Mouse (Mus musculus) embryonic facial prominence, embryonic 13.5 days (tissue): ENCODE results near the gene Man1b1. TPM values are rescaled to one million over a fixed set of nuclear protein-coding genes. Genes with fewer than 3 reads are reported as not detected.

ENCODE experiments used
- ATAC-seq: fragments of 200-750 bp; cut with Nextera tagmentation; 2 replicates; pipeline ENCODE4 v1.8.0; 2017; ENCODE audit warnings: low read depth; ENCODE audit not compliant: insufficient number of reproducible peaks, insufficient read depth, low FRiP score, low TSS enrichment
- H3K27ac ChIP-seq: fragments of 300-500 bp; sonication (generic); 2 replicates; pipeline ENCODE4 v1.5.1; 2015; ENCODE audit warnings: moderate library complexity, mild to moderate bottlenecking, inconsistent platforms
- H3K27me3 ChIP-seq: fragments of 300-500 bp; sonication (generic); 2 replicates; pipeline ENCODE4 v1.6.1; 2015; ENCODE audit warnings: mild to moderate bottlenecking, inconsistent platforms
- H3K36me3 ChIP-seq: fragments of 300-500 bp; sonication (generic); 2 replicates; pipeline ENCODE4 v1.6.1; 2015; ENCODE audit warnings: mild to moderate bottlenecking, inconsistent platforms
- H3K4me1 ChIP-seq: fragments of 300-500 bp; sonication (generic); 2 replicates; pipeline ENCODE4 v1.6.1; 2015; ENCODE audit warnings: inconsistent platforms
- H3K4me2 ChIP-seq: fragments of 300-500 bp; sonication (generic); 2 replicates; pipeline ENCODE4 v1.6.1; 2015; ENCODE audit warnings: moderate library complexity, mild to moderate bottlenecking, inconsistent platforms
- H3K4me3 ChIP-seq: fragments of 300-500 bp; sonication (generic); 2 replicates; pipeline ENCODE4 v1.5.1; 2015; ENCODE audit warnings: mild to moderate bottlenecking, inconsistent platforms
- H3K9ac ChIP-seq: fragments of 300-500 bp; sonication (generic); 2 replicates; pipeline ENCODE4 v1.6.1; 2015; ENCODE audit warnings: mild to moderate bottlenecking, inconsistent platforms
- H3K9me3 ChIP-seq: fragments of 300-500 bp; sonication (generic); 2 replicates; pipeline ENCODE4 v1.6.1; 2016; ENCODE audit warnings: inconsistent platforms
- WGBS: fragments of 180-500 bp; shearing (Covaris S2); methylation state at CpG from one replicate; pipeline ENCODE4 v1.1.7; 2015; ENCODE audit warnings: mixed read lengths; 5-methylcytosine and 5-hydroxymethylcytosine counted together
- polyA plus RNA-seq: library from polyadenylated mRNA; unstranded; fragments of >200 nt; fragmentation: Nextera tagmentation; extraction: Ambion mirVana; gene quantifications from 2 replicates; pipeline ENCODE4 v1.2.1, GENCODE M21; 2015

Man1b1 gene
- polyA plus RNA-seq, 1 experiment from 2014 or later: 61.1 TPM

DNA sequence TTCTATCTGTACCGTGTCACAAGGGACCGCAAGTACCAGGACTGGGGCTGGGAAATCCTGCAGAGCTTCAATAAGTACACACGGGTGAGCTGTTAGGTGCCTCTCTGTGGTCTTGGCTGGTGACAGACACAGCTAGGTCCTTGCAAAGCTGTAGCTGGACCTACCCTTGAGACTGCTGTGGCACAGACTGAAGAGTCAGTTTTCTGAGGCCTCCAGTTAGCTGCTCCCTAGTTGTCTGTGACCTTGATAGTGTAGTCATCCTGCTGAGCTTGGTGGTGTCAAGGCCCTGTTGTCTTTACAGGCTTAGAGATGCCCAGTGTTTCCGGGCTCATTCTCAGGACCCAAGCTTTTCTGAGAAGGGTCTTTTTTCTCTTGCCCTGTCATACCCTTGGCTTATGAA is 17.4 kb downstream of the Man1b1 start:
- WGBS: 96% methylated on average over 4 of the region's 4 CpGs
- Histone ChIP-seq H3K27me3 (no peaks in the 10 kb centered on the region), H3K4me1 (no peaks in the 10 kb centered on the region), H3K9ac (no peak overlapping the region), H3K27ac (no peak overlapping the region), H3K36me3 (peaks cover 90% of the 10 kb centered on the region), H3K4me2 (no peak overlapping the region), H3K9me3 (no peaks in the 10 kb centered on the region), H3K4me3 (no peak overlapping the region)
- no peak for ATAC-seq

DNA sequence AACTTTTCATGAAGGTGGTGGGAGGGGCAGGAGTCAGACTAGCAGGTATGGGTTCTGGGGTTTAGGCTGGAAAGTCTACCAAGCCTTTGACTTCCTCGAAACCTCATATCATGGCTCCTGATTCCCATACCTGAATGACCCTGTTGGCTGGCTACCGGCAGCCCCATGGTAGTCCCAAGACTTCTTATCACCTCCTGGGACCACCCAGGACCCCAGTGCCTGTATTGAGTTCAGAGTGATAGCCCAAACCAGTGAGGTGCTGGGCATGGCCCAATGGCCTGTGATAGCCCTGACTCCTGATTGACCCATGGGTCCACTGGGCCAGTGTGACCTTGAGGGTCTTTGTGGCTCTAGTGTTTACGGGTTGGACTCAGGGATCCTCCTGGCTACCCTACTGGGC is 18.6 kb downstream of the Man1b1 start:
- peaks cover 82% of the 10 kb centered on the region for H3K36me3 ChIP-seq
- no peak overlapping the region for H3K4me2 ChIP-seq
- H3K9me3 ChIP-seq: no peaks in the 10 kb centered on the region
- no peaks in the 10 kb centered on the region for H3K27me3 ChIP-seq
- ATAC-seq: no peak
- 93% methylated on average over 3 of the region's 3 CpGs for WGBS
- H3K27ac ChIP-seq: no peak overlapping the region
- no peak overlapping the region for H3K4me3 ChIP-seq
- peaks cover 11% of the 10 kb centered on the region for H3K4me1 ChIP-seq
- no peak overlapping the region for H3K9ac ChIP-seq

DNA sequence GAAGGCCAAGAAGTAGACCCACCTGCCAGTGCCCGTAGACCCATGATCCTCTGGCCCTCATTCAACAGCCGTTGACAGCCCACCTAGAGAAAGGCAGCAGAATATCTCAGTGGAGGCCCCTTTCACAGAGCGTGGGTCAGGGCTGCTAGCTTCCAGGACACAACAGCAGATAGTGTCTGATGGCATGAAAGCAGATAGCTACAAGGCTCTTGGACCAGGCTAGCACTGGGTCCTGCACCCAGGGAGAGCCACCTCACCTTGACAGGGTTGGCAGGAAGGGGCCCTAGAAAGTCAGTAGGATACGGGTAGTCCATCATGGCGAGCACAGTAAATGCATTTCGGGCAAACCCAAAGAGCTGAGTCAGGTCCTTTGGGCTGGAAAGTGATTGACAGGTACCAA is 22.1 kb downstream of the Man1b1 start:
- no peak overlapping the region for H3K4me2 ChIP-seq
- H3K27ac ChIP-seq: no peak overlapping the region
- H3K4me1 ChIP-seq: peaks cover 26% of the 10 kb centered on the region
- no peaks in the 10 kb centered on the region for H3K27me3 ChIP-seq
- H3K9me3 ChIP-seq: no peaks in the 10 kb centered on the region
- no peak overlapping the region for H3K9ac ChIP-seq
- WGBS: 88% methylated on average over 6 of the region's 6 CpGs
- ATAC-seq: no peak
- H3K36me3 ChIP-seq: peaks cover 50% of the 10 kb centered on the region
- no peak overlapping the region for H3K4me3 ChIP-seq

DNA sequence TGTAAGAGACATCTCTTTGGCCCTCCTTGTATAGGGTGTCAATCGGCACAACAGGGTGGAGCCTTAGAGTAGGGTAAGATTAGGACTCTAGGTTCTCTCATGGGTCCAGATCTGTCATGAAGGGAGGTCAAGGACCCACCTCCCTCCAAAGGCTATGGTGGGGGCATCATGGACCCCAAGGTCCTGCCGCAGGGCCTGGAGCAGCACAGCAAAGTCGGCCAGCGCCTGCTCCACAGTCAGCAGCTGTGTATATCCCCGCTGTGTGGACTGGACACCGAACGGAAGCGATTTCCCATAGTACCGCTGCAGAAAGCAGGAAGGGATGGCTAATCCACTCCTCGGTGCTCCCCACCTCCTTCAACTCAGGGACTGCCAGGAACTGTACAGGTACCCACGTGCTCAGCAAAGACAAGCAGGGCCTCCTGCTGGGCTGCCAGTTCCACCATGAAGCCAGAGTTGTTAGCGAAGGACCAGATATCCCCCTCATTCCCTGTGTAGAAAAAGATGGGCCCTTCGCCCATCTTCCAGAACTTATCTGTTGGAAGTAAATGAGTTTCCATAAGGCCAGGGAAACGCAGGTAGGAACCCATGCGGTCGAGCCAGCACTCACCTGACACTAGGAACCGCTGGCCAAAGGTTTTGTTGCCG is 23.4 kb downstream of the Man1b1 start:
- Histone ChIP-seq H3K4me2 (peak overlapping the region; percentile 91), H3K9me3 (no peaks in the 10 kb centered on the region), H3K4me1 (peaks cover 26% of the 10 kb centered on the region), H3K4me3 (peak overlapping the region; percentile 62), H3K36me3 (peaks cover 37% of the 10 kb centered on the region), H3K27ac (no peak overlapping the region), H3K27me3 (no peaks in the 10 kb centered on the region), H3K9ac (peak overlapping the region; percentile 76)
- WGBS: 36% methylated on average over 18 of the region's 18 CpGs
- peak; percentile 23; the same call in 1 of the 2 replicates for ATAC-seq

DNA sequence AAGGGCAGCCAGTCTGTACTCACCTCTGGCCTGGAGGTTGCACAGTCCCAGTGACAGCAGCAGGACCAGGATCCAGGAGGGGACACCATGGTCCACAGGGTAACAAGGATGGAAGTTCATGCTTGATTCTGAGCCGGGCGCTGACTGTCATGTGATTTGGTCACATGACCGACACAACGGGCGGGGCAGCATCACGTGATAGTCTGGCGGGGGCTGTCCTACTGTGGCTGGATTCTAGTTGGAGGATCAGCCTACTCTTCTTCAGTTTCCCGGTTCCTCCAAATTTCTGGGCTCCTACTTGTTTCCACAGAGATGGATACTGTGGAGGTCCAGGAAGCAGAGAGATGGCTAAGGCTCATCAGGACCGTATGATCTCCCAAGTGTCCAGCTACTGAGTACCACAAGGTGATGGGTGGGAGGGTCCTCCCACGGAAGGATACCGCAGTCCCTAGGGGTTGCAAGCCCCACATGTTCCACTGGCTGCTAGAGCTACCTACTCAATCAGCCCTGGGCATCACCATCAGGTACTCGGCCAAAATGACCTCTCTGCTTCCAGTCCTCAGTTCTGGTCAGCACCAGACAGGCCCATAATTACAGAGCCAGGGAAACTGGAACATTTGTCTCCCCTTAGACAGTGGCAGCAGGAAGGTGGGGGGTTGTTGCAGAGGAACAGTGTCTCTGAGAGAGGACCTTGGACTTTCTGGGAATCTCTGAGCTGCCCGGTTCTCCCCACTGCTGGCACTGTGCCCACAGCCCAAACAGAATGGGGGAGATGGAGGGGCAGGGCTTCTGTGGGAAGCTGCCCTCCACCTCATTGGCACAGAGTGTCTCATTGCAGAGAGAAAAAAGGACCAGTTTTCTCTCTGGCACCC is 24.3 kb downstream of the Man1b1 start, which contains the start of gene Dpp7:
Dpp7 (minus strand) TSS at position 152 of the 872 bp plus-strand sequence.
- WGBS: 5% methylated on average over 13 of the region's 13 CpGs
- peak; percentile 62; the same call in 1 of the 2 replicates for ATAC-seq
- peak within 1 kb of the TSS; percentile 91 for H3K4me2 ChIP-seq
- peaks cover 28% of the 10 kb centered on the region for H3K36me3 ChIP-seq
- H3K4me1 ChIP-seq: peaks cover 26% of the 10 kb centered on the region
- no peaks in the 10 kb centered on the region for H3K27me3 ChIP-seq
- no peaks in the 10 kb centered on the region for H3K9me3 ChIP-seq
- H3K27ac ChIP-seq: no peak within 1 kb of the TSS
- H3K4me3 ChIP-seq: peak within 1 kb of the TSS; percentile 62
- peak within 1 kb of the TSS; percentile 76 for H3K9ac ChIP-seq

DNA sequence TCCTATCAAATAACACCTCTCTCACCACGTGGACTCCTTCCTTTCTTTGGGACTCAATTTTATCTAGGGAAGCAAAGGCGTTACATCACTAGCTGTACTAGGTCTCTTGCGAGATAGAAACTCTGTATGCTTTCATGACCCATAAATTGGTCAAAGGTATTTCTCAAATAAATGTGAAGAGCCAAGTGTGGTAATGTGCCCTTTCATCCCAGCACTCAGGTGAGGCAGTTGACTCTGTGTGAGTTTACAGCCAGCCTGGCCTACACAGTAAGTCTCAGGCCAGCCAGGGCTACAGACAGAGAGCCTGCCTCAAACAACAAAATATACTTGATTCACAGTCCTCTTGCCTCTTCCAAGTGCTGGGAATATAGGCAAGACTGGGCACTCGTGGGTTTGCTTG is 27.7 kb downstream of the Man1b1 start:
- peaks cover 2% of the 10 kb centered on the region for H3K36me3 ChIP-seq
- H3K4me2 ChIP-seq: no peak overlapping the region
- H3K27me3 ChIP-seq: peaks cover 22% of the 10 kb centered on the region
- H3K9ac ChIP-seq: no peak overlapping the region
- H3K9me3 ChIP-seq: no peaks in the 10 kb centered on the region
- H3K4me1 ChIP-seq: peaks cover 24% of the 10 kb centered on the region
- no peak overlapping the region for H3K4me3 ChIP-seq
- no peak overlapping the region for H3K27ac ChIP-seq
- WGBS: 82% methylated on average over 4 of the region's 4 CpGs
- no peak for ATAC-seq

DNA sequence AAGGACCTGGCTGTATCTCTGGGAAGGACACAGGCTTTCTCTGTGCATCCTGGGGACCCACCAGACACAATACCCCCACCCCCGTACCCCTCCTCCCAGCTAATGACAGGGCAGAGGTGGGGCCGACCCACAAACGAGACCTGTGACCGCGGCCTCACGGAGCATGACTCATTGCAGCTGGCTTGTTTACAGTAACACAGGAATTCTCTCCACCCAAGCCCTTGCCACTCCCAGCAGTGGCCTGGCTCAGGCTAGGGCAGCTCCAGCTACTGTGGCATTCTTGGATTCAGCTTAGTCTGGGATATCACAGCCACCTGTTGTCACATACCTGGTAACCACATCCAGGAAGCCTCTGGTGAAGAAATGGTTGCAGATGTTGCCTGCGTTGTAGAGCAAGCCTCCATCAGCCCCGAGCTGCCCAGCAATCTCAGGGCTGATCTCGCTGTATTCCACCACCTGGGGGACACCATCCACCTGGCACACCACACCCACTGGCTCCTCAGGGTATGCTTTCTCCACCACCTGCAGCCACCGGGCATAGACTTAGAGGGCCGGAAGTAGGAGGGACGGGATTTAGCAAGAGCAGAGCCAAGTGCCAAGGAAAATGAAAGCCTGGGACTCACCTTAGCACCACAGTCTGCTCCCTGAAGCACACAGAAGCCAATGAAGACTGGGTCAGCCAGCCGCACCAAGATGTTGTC is 31.5 kb downstream of the Man1b1 start:
- H3K36me3 ChIP-seq: no peaks in the 10 kb centered on the region; the same call in none of the 2 replicates
- H3K4me1 ChIP-seq: no peaks in the 10 kb centered on the region
- 51% methylated on average over 13 of the region's 13 CpGs for WGBS
- no peak overlapping the region for H3K9ac ChIP-seq
- no peak overlapping the region for H3K27ac ChIP-seq
- no peak overlapping the region for H3K4me3 ChIP-seq
- H3K9me3 ChIP-seq: no peaks in the 10 kb centered on the region
- no peak for ATAC-seq
- peaks cover 36% of the 10 kb centered on the region for H3K27me3 ChIP-seq
- H3K4me2 ChIP-seq: no peak overlapping the region

DNA sequence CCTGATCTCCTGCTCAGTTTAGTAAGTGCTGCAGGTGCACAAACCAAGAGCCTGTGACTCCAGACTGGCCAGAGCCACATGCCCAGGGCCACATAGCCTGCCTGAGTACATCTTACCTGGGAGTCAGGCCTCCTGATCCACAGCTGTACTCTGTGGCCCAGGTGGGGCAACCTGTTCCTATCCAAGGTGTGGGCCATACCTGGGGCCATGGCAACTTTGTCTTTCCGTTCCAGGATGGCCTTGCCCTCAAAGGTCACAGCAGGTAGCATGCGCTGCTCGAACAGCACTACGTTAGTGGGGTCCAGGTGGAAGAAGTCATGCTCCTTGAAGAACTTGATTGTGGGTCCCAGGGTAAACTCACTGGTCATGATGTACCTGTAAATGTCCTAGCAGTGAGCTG is 32.2 kb downstream of the Man1b1 start:
- WGBS: 84% methylated on average over 4 of the region's 4 CpGs

DNA sequence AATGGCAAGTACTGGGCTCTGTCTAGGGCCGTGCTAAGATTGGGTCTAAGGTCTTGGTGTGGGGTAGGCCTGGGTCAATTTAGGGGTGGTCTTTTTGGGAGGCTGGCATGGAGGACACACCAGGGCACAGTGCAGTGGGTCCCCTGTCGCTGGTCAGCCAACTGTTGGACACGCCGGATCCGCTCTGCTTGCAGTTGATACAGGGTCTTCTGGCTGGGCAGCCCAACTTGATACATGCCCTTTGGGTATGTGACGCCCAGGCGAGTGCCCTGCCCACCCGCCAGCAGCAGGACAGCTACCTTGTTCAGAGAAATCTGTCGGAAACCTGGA is 32.6 kb downstream of the Man1b1 start:
- no peaks in the 10 kb centered on the region for H3K9me3 ChIP-seq
- ATAC-seq: no peak
- peak overlapping the region; percentile 83 for H3K9ac ChIP-seq
- H3K4me1 ChIP-seq: no peaks in the 10 kb centered on the region
- peak overlapping the region; percentile 96 for H3K4me2 ChIP-seq
- 28% methylated on average over 9 of the region's 9 CpGs for WGBS
- no peaks in the 10 kb centered on the region; the same call in none of the 2 replicates for H3K36me3 ChIP-seq
- H3K27ac ChIP-seq: no peak overlapping the region
- peak overlapping the region; percentile 66 for H3K4me3 ChIP-seq
- peaks cover 36% of the 10 kb centered on the region for H3K27me3 ChIP-seq

More for the DNA sequence above, 32.2 kb downstream of the Man1b1 start:
- Histone ChIP-seq H3K27ac (no peak overlapping the region), H3K9ac (peak overlapping the region; percentile 83; the same call in 1 of the 2 replicates), H3K4me1 (no peaks in the 10 kb centered on the region), H3K9me3 (no peaks in the 10 kb centered on the region), H3K4me3 (peak overlapping the region; percentile 66), H3K27me3 (peaks cover 36% of the 10 kb centered on the region), H3K36me3 (no peaks in the 10 kb centered on the region; the same call in none of the 2 replicates), H3K4me2 (peak overlapping the region; percentile 96)
- no peak for ATAC-seq

DNA sequence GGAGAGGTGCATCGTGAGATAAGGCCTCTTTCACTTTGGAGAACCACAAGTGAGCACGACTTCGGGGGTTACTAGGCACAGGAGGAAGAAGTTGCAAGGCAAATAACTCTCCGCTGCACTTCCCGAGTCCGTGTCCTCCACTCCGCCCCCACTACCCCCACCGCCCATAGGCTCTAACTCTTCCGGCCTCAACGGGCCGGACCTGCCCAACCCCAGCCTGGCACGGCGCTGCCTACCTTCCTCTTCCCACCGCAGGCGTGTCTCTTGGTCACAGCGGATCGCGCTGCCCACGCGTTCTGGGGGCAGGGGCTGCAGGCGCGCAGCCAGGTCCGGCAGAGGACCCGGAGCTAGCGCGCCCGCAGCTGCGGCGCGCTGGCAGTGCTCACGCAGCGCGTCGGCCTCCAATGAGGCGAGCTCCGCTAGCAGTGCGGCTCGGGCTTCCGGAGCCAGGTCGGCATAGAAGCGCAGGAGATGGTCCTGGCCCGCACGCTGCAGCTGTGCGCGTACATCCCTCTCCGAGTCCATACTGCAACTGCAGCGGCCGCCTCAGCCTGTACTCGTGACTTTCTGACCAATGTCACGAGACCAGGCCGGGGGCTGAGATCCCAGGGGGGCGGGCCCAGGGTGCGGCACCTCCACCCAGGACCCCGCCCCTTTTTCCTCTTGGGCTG is 33.1 kb downstream of the Man1b1 start, which contains the start of gene Uap1l1:
Uap1l1 (minus strand) TSS at position 592 of the 671 bp plus-strand sequence.
- Histone ChIP-seq H3K27ac (no peak within 1 kb of the TSS), H3K27me3 (peaks cover 36% of the 10 kb centered on the region), H3K36me3 (no peaks in the 10 kb centered on the region; the same call in 1 of the 2 replicates), H3K9me3 (no peaks in the 10 kb centered on the region), H3K9ac (peak within 1 kb of the TSS; percentile 83), H3K4me1 (no peaks in the 10 kb centered on the region), H3K4me2 (peak within 1 kb of the TSS; percentile 96), H3K4me3 (peak within 1 kb of the TSS; percentile 66)
- peak; percentile 77 for ATAC-seq
- under 1% methylated on average over 54 of the region's 54 CpGs for WGBS

DNA sequence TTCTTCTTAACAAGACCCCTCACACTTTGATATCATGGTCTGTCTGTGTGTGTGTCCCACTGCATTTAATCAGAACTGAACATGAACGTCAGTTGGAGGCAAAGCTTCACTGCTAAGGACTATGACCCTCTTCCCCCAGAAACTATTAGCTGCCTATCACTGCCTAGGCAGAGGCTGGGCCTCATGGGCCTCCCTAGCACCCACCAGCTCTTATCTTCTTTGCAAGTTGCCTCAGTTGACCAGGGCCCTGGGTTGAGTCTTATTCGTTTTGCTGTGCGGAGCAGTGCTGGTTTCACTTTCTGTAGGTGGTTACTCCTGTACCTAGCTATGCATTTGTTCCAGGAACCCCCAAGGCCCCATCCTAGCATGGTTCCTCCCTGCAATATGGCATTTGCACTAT is 37.9 kb downstream of the Man1b1 start:
- Histone ChIP-seq H3K4me3 (no peak overlapping the region), H3K4me1 (peaks cover 29% of the 10 kb centered on the region), H3K27ac (no peak overlapping the region), H3K9ac (no peak overlapping the region), H3K27me3 (peaks cover 13% of the 10 kb centered on the region), H3K9me3 (no peaks in the 10 kb centered on the region), H3K4me2 (no peak overlapping the region), H3K36me3 (peaks cover 4% of the 10 kb centered on the region)
- no peak for ATAC-seq
- 79% methylated on average over 3 of the region's 3 CpGs for WGBS
